Mouse (Mus musculus): ENCODE results near the gene Arpp19. TPM values are rescaled to one million over a fixed set of nuclear protein-coding genes. Genes with fewer than 3 reads are reported as not detected.

The Arpp19 gene
- total RNA-seq, 2 experiments from 2014 or later, result 163 to 170 TPM

DNA sequence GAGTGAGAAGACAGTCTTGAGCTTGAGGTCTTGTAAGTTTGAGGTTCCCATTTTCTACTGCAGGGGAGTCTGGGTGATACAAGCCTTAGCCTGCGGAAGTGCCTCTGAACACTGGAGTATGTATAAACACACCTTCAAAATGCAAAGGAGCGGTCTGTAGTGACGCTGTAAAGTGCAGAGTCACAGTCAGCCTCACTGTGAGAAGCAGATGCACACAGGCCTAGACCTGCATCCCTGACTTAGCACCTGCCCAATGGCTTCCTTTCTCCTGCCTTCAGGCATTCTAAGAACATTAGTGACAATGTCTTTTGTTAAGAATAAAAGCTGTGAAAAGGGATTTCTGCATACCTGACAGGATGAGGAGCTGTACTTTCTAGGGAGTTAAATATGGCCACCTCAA lies 17.8 kb upstream of the Arpp19 start:
- DNase-seq (ENCODE audit: low spot score in 2 of 2), result no peak
- no peak for TF ChIP-seq CTCF (conservative IDR thresholded peaks at IDR 0.05)
- no peak overlapping the region for H3K27ac ChIP-seq
- H3K4me3 ChIP-seq, result no peak overlapping the region

DNA sequence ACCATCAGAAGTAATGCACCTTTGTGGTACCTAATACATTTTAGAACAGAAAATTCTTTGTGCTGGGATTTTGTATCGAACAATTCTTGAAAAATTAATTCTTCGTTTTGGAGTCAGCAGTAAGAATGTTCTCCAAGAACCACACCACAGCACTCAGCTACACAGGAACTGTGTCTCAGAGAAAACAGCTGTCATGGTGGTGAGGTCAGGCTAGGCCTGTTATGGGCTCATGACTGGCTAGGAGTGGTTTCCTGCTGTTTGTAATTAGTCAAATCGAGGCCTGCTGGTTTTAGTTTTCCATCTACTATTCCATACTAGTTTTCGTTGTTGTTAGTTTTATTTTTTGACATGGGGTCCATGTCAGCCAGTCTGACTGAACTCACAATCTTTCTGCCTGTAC lies 16.9 kb upstream of the Arpp19 start:
- Histone ChIP-seq H3K27ac (no peak overlapping the region), H3K4me3 (no peak overlapping the region)
- no peak for TF ChIP-seq CTCF (conservative IDR thresholded peaks at IDR 0.05)
- no peak for DNase-seq (ENCODE audit: low spot score in 2 of 2)

DNA sequence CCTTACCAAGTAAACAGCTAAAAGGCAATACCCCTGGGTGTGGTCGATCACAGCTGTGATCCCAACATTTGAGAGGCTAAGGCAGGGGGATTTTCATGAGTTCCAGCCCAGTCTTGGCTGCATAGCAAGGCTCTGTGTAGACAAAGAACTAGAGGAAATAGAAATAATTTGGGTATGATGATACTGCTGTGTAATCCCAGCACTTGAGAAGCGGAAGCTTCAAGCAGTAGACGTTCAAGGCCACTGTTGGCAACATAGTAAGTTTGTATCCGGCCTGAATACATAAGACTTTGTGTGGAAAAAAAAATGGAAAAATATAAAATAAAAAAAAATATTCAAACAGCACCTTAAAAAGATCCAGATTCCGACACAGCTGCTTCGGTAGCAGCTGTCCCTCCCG lies 14.9 kb upstream of the Arpp19 start:
- no peak for TF ChIP-seq CTCF (conservative IDR thresholded peaks at IDR 0.05)
- no peak for DNase-seq (ENCODE audit: low spot score in 2 of 2)
- Histone ChIP-seq H3K4me3 (no peak overlapping the region), H3K27ac (no peak overlapping the region)

DNA sequence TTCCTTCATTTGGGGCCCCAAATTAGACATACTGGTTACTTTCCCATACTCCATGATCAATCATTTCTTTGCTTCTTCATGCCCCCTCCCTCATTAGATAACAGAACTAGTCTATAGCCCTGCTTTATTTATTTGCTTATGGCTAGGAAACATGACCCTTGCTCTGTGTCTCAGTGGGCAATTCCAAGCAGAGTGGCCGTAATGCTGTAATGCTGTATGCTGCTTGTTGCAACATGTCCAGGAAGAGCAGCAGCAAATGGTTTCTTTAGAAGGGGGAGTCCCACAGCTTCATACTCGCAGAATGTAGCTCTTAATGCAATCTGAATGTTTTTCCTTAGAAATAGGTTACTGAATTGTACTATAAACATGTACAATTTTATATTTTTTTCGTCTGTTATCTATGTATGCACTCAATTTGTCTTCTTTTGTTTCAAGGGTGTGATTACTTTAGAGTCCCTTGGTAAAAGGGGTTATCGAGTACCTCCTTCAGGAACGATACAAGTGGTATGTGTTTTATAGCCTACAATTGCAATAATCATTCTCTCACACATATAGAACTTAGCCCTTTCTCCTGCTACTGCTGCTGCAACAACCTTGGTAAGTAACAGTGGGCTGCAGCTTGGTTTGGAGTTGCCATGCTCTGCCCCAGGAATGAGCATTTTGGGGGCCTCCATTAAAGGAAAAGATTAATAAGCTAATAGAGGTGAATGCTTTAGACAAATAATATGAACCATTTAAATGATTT lies 14.1 kb upstream of the Arpp19 start:
- H3K27ac ChIP-seq, result no peak overlapping the region
- no peak for TF ChIP-seq CTCF (conservative IDR thresholded peaks at IDR 0.05)
- DNase-seq (ENCODE audit: low spot score in 2 of 2), result no peak
- no peak overlapping the region for H3K4me3 ChIP-seq

DNA sequence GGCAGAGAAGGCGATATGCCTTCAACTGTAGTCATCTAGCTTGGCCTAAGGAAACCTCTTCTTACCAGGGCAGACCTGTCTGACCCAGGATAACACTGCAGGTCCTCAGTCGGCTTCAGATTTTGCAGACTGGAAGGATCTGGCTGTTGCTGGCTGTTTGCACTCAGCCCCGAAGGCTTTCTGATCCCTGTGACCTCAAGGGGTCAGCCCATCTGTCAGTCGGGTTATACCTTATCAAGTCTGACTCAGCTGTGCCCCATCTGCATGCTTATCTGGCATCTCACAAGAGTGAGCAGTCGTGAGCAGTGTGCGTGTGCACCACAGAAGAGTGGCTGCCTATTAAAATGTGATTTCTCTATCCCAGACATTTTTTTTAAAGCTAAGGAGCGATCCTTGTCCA lies 13.3 kb upstream of the Arpp19 start:
- TF ChIP-seq CTCF (conservative IDR thresholded peaks at IDR 0.05), result no peak
- H3K4me3 ChIP-seq, result no peak overlapping the region
- H3K27ac ChIP-seq, result no peak overlapping the region
- DNase-seq (ENCODE audit: low spot score in 2 of 2), result no peak

DNA sequence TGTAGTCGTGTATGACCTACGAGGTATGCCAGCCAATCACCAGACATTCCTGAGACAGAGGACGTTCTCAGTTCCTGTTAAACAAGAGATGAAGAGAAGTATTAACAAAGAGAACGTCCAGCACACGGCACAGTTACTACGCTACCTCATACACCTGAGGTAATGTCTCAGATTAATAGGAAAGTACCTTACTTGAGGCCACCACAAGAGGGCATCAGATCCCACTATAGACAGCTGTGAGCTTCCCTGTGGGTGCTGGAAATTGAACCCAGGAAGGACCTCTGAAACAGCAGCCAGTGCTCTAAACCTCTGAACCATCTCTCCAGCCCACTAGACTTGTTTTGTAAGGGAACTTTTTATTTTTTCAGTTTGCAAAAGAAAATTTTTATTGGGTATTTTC lies 11.7 kb upstream of the Arpp19 start:
- H3K27ac ChIP-seq, result no peak overlapping the region
- H3K4me3 ChIP-seq, result no peak overlapping the region
- peak; percentile 67 for TF ChIP-seq CTCF (conservative IDR thresholded peaks at IDR 0.05)
- no peak for DNase-seq (ENCODE audit: low spot score in 2 of 2)

DNA sequence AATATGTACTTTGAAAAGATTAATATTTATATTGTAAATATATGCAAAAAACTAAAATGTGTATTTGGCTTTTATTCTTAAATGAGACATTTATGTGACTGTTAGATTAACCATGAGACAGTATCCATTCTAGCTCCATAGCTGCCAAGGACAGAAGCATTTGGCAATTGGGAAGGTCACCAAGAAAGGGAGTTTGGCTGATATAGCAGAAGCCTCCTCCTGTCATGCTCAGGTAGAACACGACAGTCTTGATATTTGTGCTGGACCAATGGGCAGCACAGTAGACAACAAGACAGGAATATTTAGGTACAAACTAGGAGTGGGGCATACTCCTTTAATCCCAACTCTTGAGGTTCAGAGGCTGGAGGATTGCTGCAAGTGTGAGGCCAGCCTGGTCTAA lies 5.0 kb upstream of the Arpp19 start:
- no peak for TF ChIP-seq CTCF (conservative IDR thresholded peaks at IDR 0.05)
- DNase-seq (ENCODE audit: low spot score in 2 of 2), result no peak
- Histone ChIP-seq H3K4me3 (no peak overlapping the region), H3K27ac (no peak overlapping the region)

DNA sequence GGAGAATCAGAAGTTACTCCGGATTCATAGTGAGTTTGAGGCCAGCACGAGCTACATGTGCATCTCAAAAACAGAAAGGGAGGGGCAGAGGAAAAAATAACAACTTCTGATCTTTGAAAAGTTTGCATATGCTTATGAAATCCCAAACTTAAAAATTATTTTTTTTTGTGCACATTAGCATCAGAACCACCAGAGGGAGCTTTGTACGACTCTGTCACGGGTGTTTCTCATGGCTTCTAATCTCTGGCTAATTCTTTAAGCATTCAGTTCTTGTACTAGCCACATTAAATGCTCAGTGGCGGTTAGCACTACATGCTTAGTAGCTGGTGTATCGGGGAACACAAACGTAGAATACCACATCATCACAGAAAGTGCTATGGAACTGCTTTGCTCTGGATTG lies 4.3 kb upstream of the Arpp19 start:
- DNase-seq (ENCODE audit: low spot score in 2 of 2), result no peak
- H3K4me3 ChIP-seq, result no peak overlapping the region
- peak; percentile 80 for TF ChIP-seq CTCF (conservative IDR thresholded peaks at IDR 0.05)
- H3K27ac ChIP-seq, result no peak overlapping the region

DNA sequence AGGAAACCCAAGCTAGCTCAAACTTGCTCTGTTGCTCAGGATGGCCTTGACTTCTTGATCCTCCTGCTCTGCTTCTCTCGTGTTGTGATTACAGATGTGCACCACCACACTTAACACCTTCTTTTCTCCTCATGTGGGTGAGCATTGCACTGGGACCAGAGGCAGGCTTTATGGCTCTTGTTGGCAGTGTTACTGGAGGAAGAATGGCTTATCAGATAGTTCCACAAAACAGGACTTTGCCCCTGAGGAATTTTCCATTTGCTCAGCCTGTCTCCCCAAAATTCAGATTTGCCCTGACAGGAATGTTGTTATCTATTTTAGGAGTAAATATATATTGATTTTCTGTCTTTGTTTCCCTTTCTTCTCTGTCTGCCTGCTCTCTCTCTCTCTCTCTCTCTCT lies 2.7 kb upstream of the Arpp19 start:
- no peak overlapping the region for H3K4me3 ChIP-seq
- no peak for TF ChIP-seq CTCF (conservative IDR thresholded peaks at IDR 0.05)
- no peak overlapping the region for H3K27ac ChIP-seq
- DNase-seq (ENCODE audit: low spot score in 2 of 2), result no peak

DNA sequence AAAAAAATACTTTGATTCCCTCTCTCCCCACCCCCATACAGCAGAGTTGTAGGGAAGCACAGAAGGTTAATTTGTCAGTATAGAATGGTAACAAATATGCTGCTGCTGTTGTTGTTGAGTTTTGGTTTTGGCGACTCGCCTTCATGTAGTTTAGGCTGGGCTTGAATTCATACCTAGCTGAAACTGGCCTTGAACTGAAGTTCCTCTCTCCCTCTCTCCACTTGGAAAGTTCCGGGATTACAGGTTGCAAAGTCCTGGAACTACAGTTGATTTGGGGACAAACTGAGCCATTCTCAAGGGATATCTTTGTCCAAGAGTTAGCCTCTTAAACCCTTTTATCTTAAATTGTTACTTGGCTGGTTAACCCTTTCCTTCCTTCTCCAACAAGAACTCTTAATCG lies 1.5 kb upstream of the Arpp19 start:
- TF ChIP-seq CTCF (conservative IDR thresholded peaks at IDR 0.05), result no peak
- no peak overlapping the region for H3K27ac ChIP-seq
- no peak for DNase-seq (ENCODE audit: low spot score in 2 of 2)
- no peak overlapping the region for H3K4me3 ChIP-seq

DNA sequence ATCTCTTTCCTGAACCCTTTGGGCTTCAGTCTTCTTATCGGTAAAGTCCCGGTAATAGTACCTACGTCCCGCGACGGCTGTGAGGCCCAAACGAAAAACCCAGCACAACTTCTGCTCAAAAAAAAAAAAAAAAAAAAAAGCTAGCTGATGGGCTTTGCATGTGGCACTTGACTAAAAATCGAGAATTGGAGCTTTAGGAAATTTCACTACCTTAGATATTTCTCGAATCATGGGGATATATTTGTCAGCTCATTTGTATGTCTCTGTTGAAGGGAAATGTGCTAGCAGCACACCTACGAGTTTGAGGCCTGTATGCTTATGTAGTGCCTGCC lies 909 bp downstream of the Arpp19 start:
- peak overlapping the region; percentile 89 for H3K4me3 ChIP-seq
- no peak for DNase-seq (ENCODE audit: low spot score in 2 of 2)
- peak overlapping the region; percentile 88; the same call in 1 of the 2 replicates for H3K27ac ChIP-seq
- TF ChIP-seq CTCF (conservative IDR thresholded peaks at IDR 0.05), result no peak

DNA sequence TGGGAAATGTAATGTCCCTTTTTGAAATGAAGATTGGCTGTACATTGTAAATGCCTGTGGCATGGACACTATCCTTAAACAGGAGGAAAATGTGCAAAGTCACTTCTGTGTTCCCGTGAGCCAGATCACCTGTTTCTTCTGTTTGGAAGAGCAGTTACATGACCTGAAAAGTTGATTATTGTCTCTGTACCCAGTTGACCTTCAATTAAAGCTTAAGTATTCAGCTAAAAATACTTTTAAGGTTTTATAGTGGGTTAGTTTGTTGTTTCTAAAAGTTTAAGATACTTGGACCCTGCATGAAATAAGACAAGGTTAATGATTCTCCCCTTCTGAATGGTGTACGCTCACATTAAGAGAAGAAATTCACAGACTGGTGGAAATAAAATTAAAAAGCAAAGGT lies 3.2 kb downstream of the Arpp19 start:
- TF ChIP-seq CTCF (conservative IDR thresholded peaks at IDR 0.05), result no peak
- no peak overlapping the region for H3K4me3 ChIP-seq
- DNase-seq (ENCODE audit: low spot score in 2 of 2), result no peak

DNA sequence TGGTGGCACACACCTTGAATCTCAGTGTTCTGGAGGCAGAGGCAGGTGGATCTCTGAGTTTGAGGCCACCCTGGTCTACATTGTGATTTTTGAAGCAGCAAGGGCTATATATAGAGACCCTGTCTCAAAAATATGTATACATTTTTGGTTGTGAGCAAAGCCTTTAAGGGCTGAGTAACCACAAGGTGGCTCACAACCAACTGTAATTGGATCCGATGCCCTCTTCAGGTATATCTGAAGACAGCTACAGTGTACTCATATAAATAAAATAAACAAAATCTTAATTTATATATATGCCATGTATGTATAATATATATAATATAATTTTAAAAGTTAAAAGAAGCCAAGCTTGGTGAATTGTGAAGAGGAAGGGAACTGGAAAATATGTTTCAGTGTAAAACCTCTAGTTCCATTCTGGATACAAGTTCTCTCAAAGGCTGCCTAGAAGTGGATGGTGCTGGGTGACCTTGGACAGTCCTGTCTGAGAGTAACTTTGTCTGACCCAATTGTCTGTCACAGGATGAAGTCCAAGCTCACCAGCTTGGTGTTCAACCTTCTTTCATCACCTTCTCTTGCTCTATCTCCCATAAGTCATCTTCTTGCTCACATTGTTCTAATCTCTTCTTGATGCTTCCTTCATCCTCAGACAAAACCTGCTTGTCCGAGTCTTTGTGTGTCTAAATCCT lies 4.6 kb downstream of the Arpp19 start:
- no peak overlapping the region for H3K27ac ChIP-seq
- TF ChIP-seq CTCF (conservative IDR thresholded peaks at IDR 0.05), result peak; percentile 30
- H3K4me3 ChIP-seq, result no peak overlapping the region
- no peak for DNase-seq (ENCODE audit: low spot score in 2 of 2)

More for the DNA sequence above, 3.2 kb downstream of the Arpp19 start:
- no peak overlapping the region for H3K27ac ChIP-seq

DNA sequence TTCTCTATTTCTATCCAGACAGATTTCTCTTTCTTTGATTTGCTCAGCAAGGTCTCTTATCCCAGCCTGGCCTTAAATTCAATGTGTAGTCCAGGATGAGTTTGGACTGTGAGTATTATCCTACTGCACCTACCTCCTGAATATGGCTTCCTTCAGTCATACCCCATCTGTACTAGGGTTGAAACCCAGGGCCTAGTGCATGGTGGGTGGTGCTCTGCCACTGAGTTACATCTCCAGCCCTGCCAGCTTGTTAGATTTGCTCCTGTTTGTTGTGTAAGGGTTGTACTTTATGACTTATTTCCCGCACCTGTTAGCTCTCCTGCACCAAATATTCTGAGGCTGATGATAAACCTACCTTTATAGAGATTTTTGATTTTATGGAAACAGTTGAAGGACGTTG lies 5.8 kb downstream of the Arpp19 start:
- Histone ChIP-seq H3K4me3 (no peak overlapping the region), H3K27ac (no peak overlapping the region)
- DNase-seq (ENCODE audit: low spot score in 2 of 2), result no peak
- TF ChIP-seq CTCF (conservative IDR thresholded peaks at IDR 0.05), result no peak
